Mouse (Mus musculus): Measurements from ENCODE around the gene Ccdc78. TPM values are rescaled to one million over a fixed set of nuclear protein-coding genes. Genes with fewer than 3 reads are reported as not detected.

The Ccdc78 gene
- polyA plus RNA-seq, 1 experiment from 2014 or later = 0.16 TPM

DNA sequence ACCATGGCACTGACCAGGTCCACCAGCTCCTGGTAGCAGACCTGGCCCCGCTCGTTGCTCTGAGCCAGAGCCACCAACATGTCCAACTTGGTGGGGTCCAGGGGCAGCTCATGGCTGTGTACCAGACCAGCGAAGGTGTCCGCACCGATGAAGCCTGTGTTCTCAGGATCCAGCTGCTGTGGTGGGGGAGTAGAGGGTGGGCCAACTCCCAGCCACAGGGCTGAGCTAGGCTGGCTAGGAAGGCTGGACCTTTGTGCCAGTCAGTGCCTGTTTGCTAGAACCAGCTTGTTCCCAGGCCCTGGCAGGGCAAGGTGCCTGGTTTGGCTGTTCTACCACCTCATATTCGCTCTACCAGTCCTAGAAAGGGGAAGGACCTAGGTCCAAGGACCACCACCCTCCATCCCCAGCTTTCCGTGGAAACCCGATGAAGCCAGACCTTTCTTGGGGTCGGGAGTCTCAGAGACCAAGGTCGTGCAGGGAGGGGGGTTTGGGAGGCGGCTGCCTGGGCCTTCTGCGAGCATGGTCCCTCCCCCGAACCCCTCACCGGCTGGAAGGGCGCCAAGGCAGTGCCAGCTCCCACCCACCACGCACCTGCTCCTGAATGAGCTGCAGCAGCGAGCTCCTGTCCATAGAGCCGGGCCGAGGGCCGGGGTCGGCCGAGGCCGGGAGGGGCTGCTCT is 50.2 kb downstream of the Ccdc78 start:
- ATAC-seq (ENCODE audit: low FRiP score, low TSS enrichment) = no peak
- no peaks in the 10 kb centered on the region for H3K9me3 ChIP-seq (ENCODE audit: low read length)
- H3K27me3 ChIP-seq (ENCODE audit: insufficient read depth, low read length) = no peaks in the 10 kb centered on the region
- peak overlapping the region; percentile 71 for H3K9ac ChIP-seq (replicated peaks; ENCODE audit: low read length)
- peaks cover 46% of the 10 kb centered on the region for H3K4me1 ChIP-seq (ENCODE audit: insufficient read depth, low read length)
- peaks cover 37% of the 10 kb centered on the region for H3K36me3 ChIP-seq (ENCODE audit: insufficient read depth, low read length)
- peak overlapping the region; percentile 81 for H3K27ac ChIP-seq (ENCODE audit: low read length)
- peak overlapping the region; percentile 42 for H3K4me3 ChIP-seq (ENCODE audit: low read length)
- peak overlapping the region; percentile 79 for H3K4me2 ChIP-seq (replicated peaks; ENCODE audit: low read depth, low read length)
- WGBS = 13% methylated on average over 23 of the region's 23 CpGs

DNA sequence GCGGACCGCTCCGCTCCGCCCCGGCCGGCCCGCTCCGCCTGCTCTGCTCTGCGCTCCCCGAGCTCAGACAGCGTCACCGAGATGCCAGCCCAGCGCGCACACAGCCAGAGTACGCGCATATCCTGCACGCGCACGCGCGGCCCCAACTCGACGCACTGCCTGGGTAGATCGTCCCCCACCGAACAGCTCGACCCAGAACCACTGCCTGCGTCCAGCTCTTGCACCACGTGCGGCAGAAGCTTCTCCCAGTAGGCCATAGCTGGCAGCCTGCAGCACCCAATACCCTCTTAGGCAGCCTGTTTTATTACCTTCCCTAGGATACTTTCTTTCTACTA is 50.7 kb downstream of the Ccdc78 start, which contains the start of gene Rhbdl1:
Rhbdl1 (minus strand) TSS at position 220 of the 335 bp plus-strand sequence.
- Histone ChIP-seq H3K4me1 (ENCODE audit: insufficient read depth, low read length) (peaks cover 41% of the 10 kb centered on the region), H3K36me3 (ENCODE audit: insufficient read depth, low read length) (peaks cover 41% of the 10 kb centered on the region), H3K9ac (replicated peaks; ENCODE audit: low read length) (peak within 1 kb of the TSS; percentile 71), H3K4me2 (replicated peaks; ENCODE audit: low read depth, low read length) (peak within 1 kb of the TSS; percentile 79), H3K27ac (ENCODE audit: low read length) (peak within 1 kb of the TSS; percentile 81), H3K27me3 (ENCODE audit: insufficient read depth, low read length) (no peaks in the 10 kb centered on the region), H3K4me3 (ENCODE audit: low read length) (peak within 1 kb of the TSS; percentile 42), H3K9me3 (ENCODE audit: low read length) (no peaks in the 10 kb centered on the region)
- WGBS = 2% methylated on average over 29 of the region's 29 CpGs
- peak; percentile 18 for ATAC-seq (ENCODE audit: low FRiP score, low TSS enrichment)

DNA sequence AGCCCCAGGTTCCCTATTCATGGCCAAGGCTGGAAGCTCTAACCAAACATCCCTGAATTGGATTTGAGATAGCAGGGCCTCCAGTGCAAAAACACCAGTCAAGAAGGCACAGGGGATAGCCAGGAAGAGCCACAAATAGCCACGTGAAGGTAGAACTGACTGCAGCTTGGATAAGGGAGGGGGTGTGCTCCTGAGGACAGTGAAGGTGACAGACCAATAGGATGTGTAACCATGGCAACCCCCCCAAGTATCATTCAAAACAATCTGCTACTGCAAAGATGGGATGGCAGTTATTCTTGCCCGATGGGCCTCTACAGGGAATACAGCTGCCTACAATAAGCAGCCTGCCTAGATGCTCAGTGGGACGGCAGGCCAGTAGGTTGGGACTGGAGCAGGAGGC is 51.2 kb downstream of the Ccdc78 start:
- 62% methylated on average over 3 of the region's 3 CpGs for WGBS

DNA sequence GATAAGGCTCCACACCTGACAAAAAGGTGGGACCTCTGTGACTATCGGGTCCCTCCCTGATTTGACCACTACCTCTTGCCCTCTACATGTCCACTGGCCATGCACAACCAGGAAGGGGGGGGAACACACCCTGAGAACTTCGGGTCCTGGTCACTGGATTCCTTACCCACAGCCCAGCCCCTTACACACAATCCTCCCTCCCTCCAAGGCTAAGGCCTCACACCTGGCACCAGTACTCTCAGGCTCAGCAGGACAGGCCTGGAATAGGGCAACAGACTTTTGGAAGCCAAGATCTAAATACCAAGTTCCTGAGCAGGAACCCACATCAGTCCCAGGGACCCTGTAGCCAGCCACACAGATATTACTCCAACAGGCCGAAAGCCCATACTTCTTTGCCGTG is 52.5 kb downstream of the Ccdc78 start:
- Histone ChIP-seq H3K9me3 (ENCODE audit: low read length) (no peaks in the 10 kb centered on the region), H3K27me3 (ENCODE audit: insufficient read depth, low read length) (no peaks in the 10 kb centered on the region), H3K27ac (ENCODE audit: low read length) (no peak overlapping the region), H3K4me1 (ENCODE audit: insufficient read depth, low read length) (peaks cover 48% of the 10 kb centered on the region), H3K9ac (replicated peaks; ENCODE audit: low read length) (no peak overlapping the region), H3K4me2 (replicated peaks; ENCODE audit: low read depth, low read length) (no peak overlapping the region), H3K4me3 (ENCODE audit: low read length) (no peak overlapping the region), H3K36me3 (ENCODE audit: insufficient read depth, low read length) (peaks cover 48% of the 10 kb centered on the region)
- ATAC-seq (ENCODE audit: low FRiP score, low TSS enrichment) = no peak
- 89% methylated on average over 4 of the region's 4 CpGs for WGBS

More for the DNA sequence above, 51.2 kb downstream of the Ccdc78 start:
- Histone ChIP-seq H3K4me2 (replicated peaks; ENCODE audit: low read depth, low read length) (peak overlapping the region; percentile 79), H3K4me1 (ENCODE audit: insufficient read depth, low read length) (peaks cover 40% of the 10 kb centered on the region), H3K9ac (replicated peaks; ENCODE audit: low read length) (peak overlapping the region; percentile 71; the same call in 1 of the 2 replicates), H3K27ac (ENCODE audit: low read length) (peak overlapping the region; percentile 81), H3K4me3 (ENCODE audit: low read length) (peak overlapping the region; percentile 42), H3K36me3 (ENCODE audit: insufficient read depth, low read length) (peaks cover 46% of the 10 kb centered on the region), H3K27me3 (ENCODE audit: insufficient read depth, low read length) (no peaks in the 10 kb centered on the region), H3K9me3 (ENCODE audit: low read length) (no peaks in the 10 kb centered on the region)
- ATAC-seq (ENCODE audit: low FRiP score, low TSS enrichment) = no peak

DNA sequence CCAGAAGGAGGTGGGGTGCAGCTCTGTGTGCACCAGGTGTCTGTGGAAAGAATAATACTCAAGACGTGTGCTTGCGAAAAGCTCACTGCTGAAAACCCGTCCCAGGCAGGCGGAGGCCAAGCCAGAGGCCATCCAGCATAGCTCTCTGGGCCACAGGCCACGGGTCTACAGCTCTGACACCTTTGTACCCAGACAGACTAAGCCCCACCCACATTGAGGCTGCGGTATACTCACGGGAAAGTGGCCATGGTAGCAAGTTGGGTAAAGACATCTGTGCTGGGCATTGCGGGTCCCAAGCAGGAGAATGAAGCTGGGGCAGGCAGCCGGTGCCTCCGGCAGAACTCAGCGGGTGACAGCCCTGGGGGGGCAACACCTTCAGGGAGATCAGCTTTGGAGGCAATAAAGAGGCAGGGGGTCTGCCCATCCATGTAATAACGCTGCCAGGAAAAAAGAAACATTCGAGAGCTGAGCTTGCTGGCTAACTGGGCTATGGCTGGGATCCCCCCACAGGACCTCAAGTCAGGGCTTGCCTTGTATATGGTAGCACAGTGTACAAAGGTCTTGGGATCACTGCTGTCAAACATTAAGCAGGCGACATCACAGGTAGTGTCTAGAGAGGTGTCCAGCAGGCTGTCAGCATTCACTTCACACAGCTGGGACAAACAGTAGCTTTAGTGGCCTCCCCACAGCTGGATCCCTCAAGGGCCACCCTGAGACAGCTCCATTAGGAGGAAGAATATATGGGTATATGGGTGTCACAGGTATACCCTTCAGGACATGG is 53.3 kb downstream of the Ccdc78 start:
- Histone ChIP-seq H3K9me3 (ENCODE audit: low read length) (no peaks in the 10 kb centered on the region), H3K36me3 (ENCODE audit: insufficient read depth, low read length) (peaks cover 48% of the 10 kb centered on the region), H3K4me2 (replicated peaks; ENCODE audit: low read depth, low read length) (no peak overlapping the region), H3K4me3 (ENCODE audit: low read length) (no peak overlapping the region), H3K4me1 (ENCODE audit: insufficient read depth, low read length) (peaks cover 42% of the 10 kb centered on the region), H3K9ac (replicated peaks; ENCODE audit: low read length) (no peak overlapping the region), H3K27ac (ENCODE audit: low read length) (no peak overlapping the region; the same call in 1 of the 2 replicates), H3K27me3 (ENCODE audit: insufficient read depth, low read length) (no peaks in the 10 kb centered on the region)
- no peak for ATAC-seq (ENCODE audit: low FRiP score, low TSS enrichment)
- WGBS = 80% methylated on average over 14 of the region's 14 CpGs

Small RNAs within 50 kb of the gene (microRNA-seq; reads per million reads assigned to microRNA genes)
- gene Gm25083 (not detected), gene Mir3082 (not detected), gene Mir6966 (not detected)

Other genes with a start within 250 kb of the Ccdc78 start
- 3.3 and 5.3 TPM in 2 replicates for gene Sox8, start 215.9 kb upstream of the Ccdc78 start, polyA plus RNA-seq (2015; fragmentation: Nextera tagmentation; extraction: Ambion mirVana)
- gene Lmf1, start 207.5 kb upstream of the Ccdc78 start, polyA plus RNA-seq (2015; fragmentation: Nextera tagmentation; extraction: Ambion mirVana) = 32.7 and 35.4 TPM in 2 replicates
- gene Gng13, start 69.4 kb upstream of the Ccdc78 start, polyA plus RNA-seq (2015; fragmentation: Nextera tagmentation; extraction: Ambion mirVana) = 0.40 and 1.2 TPM in 2 replicates
- gene Chtf18, start 59.2 kb upstream of the Ccdc78 start, polyA plus RNA-seq (2015; fragmentation: Nextera tagmentation; extraction: Ambion mirVana) = 38.1 and 41.2 TPM in 2 replicates
- 26.2 and 26.8 TPM in 2 replicates for gene Rpusd1, start 58.9 kb upstream of the Ccdc78 start, polyA plus RNA-seq (2015; fragmentation: Nextera tagmentation; extraction: Ambion mirVana)
- not detected in 2 replicates for gene Mslnl, start 50.5 kb upstream of the Ccdc78 start, polyA plus RNA-seq (2015; fragmentation: Nextera tagmentation; extraction: Ambion mirVana)
- gene Msln, start 32.2 kb upstream of the Ccdc78 start, polyA plus RNA-seq (2015; fragmentation: Nextera tagmentation; extraction: Ambion mirVana) = 6.9 and 7.8 TPM in 2 replicates
- gene Narfl, start 12.8 kb upstream of the Ccdc78 start, polyA plus RNA-seq (2015; fragmentation: Nextera tagmentation; extraction: Ambion mirVana) = 37.9 and 39.2 TPM in 2 replicates
- gene Haghl, start 907 bp upstream of the Ccdc78 start, polyA plus RNA-seq (2015; fragmentation: Nextera tagmentation; extraction: Ambion mirVana) = 79.8 and 83.7 TPM in 2 replicates
- 105 and 109 TPM in 2 replicates for gene Fam173a, start 6.3 kb downstream of the Ccdc78 start, polyA plus RNA-seq (2015; fragmentation: Nextera tagmentation; extraction: Ambion mirVana)
- 0.40 and 0.57 TPM in 2 replicates for gene AC134908.4, start 9.1 kb downstream of the Ccdc78 start, polyA plus RNA-seq (2015; fragmentation: Nextera tagmentation; extraction: Ambion mirVana)
- 56.8 and 57.1 TPM in 2 replicates for gene Metrn, start 10.6 kb downstream of the Ccdc78 start, polyA plus RNA-seq (2015; fragmentation: Nextera tagmentation; extraction: Ambion mirVana)
- gene Fbxl16, start 22.5 kb downstream of the Ccdc78 start, polyA plus RNA-seq (2015; fragmentation: Nextera tagmentation; extraction: Ambion mirVana) = 1.4 and 2.0 TPM in 2 replicates
- 33.1 and 35.3 TPM in 2 replicates for gene Wdr24, start 37.0 kb downstream of the Ccdc78 start, polyA plus RNA-seq (2015; fragmentation: Nextera tagmentation; extraction: Ambion mirVana)
- gene Jmjd8, start 42.3 kb downstream of the Ccdc78 start, polyA plus RNA-seq (2015; fragmentation: Nextera tagmentation; extraction: Ambion mirVana) = 72.3 and 73.0 TPM in 2 replicates
- 387 and 393 TPM in 2 replicates for gene Stub1, start 46.8 kb downstream of the Ccdc78 start, polyA plus RNA-seq (2015; fragmentation: Nextera tagmentation; extraction: Ambion mirVana)
- gene Rhbdl1, start 50.7 kb downstream of the Ccdc78 start, polyA plus RNA-seq (2015; fragmentation: Nextera tagmentation; extraction: Ambion mirVana) = 3.3 and 4.0 TPM in 2 replicates
- gene Gm20683, start 55.2 kb downstream of the Ccdc78 start, polyA plus RNA-seq (2015; fragmentation: Nextera tagmentation; extraction: Ambion mirVana) = 4.0 and 4.3 TPM in 2 replicates
- gene Rhot2, start 58.3 kb downstream of the Ccdc78 start, polyA plus RNA-seq (2015; fragmentation: Nextera tagmentation; extraction: Ambion mirVana) = 29.3 and 32.5 TPM in 2 replicates
- 33.1 and 33.5 TPM in 2 replicates for gene Wdr90, start 74.9 kb downstream of the Ccdc78 start, polyA plus RNA-seq (2015; fragmentation: Nextera tagmentation; extraction: Ambion mirVana)
- 72.9 and 79.2 TPM in 2 replicates for gene Mcrip2, start 82.2 kb downstream of the Ccdc78 start, polyA plus RNA-seq (2015; fragmentation: Nextera tagmentation; extraction: Ambion mirVana)
- 100 and 102 TPM in 2 replicates for gene Mettl26, start 88.5 kb downstream of the Ccdc78 start, polyA plus RNA-seq (2015; fragmentation: Nextera tagmentation; extraction: Ambion mirVana)
- 0.71 and 1.0 TPM in 2 replicates for gene Wfikkn1, start 94.3 kb downstream of the Ccdc78 start, polyA plus RNA-seq (2015; fragmentation: Nextera tagmentation; extraction: Ambion mirVana)
- 33.5 and 33.7 TPM in 2 replicates for gene Rab40c, start 133.1 kb downstream of the Ccdc78 start, polyA plus RNA-seq (2015; fragmentation: Nextera tagmentation; extraction: Ambion mirVana)
- 85.8 and 95.9 TPM in 2 replicates for gene Pigq, start 158.4 kb downstream of the Ccdc78 start, polyA plus RNA-seq (2015; fragmentation: Nextera tagmentation; extraction: Ambion mirVana)
- gene Nhlrc4, start 158.4 kb downstream of the Ccdc78 start, polyA plus RNA-seq (2015; fragmentation: Nextera tagmentation; extraction: Ambion mirVana) = 1.8 and 3.7 TPM in 2 replicates
- 8.1 and 9.5 TPM in 2 replicates for gene A930017K11Rik, start 166.0 kb downstream of the Ccdc78 start, polyA plus RNA-seq (2015; fragmentation: Nextera tagmentation; extraction: Ambion mirVana)
- gene Capn15, start 199.2 kb downstream of the Ccdc78 start, polyA plus RNA-seq (2015; fragmentation: Nextera tagmentation; extraction: Ambion mirVana) = 26.0 and 30.7 TPM in 2 replicates

All from kidney, embryonic 16.5 days (tissue).